Mouse (Mus musculus) E14TG2a.4 (cell line): Measurements from ENCODE around the gene Tgfbr3.

Experiments used
- CTCF ChIP-seq: conservative IDR thresholded peaks from 2 replicates; pipeline ENCODE4 v1.5.1; 2014; ENCODE audit warnings: low read length
- NANOG ChIP-seq: IDR thresholded peaks from 2 replicates; pipeline ENCODE4 v1.6.1; 2014; ENCODE audit warnings: borderline replicate concordance, low read length, mixed read lengths

- no peak for TF ChIP-seq CTCF
- no peak for TF ChIP-seq NANOG
Measured at GRCm38 (mm10) chr5:107139800-107140651, 149.4 kb downstream of the Tgfbr3 start.
